Mouse (Mus musculus) CD4-positive, CD25-positive, alpha-beta regulatory T cell, adult 4 months (primary cell): Measurements from ENCODE around the gene Cachd1. TPM values are rescaled to one million over a fixed set of nuclear protein-coding genes. Genes with fewer than 3 reads are reported as not detected.

Source experiments
- ATAC-seq: one replicate; pipeline ENCODE4 v1.8.0; 2017
- polyA plus RNA-seq, 2 experiments: library from polyadenylated mRNA; unstranded; fragments of 100-300 nt; shearing (Covaris generic); gene quantifications; one replicate each; pipeline ENCODE4 v1.2.1; 2017

Gene Cachd1
- polyA plus RNA-seq, 2 experiments from 2014 or later, result not detected

- ATAC-seq, result no peak
Observed at GRCm38 (mm10) chr4:100793147-100793546, 16.7 kb downstream of the Cachd1 start.

- ATAC-seq, result no peak
Observed at GRCm38 (mm10) chr4:100795523-100795922, 19.0 kb downstream of the Cachd1 start.

GRCm38 (mm10) chr4:100800730-100801442, 24.4 kb downstream of the Cachd1 start:
- no peak for ATAC-seq

DNA sequence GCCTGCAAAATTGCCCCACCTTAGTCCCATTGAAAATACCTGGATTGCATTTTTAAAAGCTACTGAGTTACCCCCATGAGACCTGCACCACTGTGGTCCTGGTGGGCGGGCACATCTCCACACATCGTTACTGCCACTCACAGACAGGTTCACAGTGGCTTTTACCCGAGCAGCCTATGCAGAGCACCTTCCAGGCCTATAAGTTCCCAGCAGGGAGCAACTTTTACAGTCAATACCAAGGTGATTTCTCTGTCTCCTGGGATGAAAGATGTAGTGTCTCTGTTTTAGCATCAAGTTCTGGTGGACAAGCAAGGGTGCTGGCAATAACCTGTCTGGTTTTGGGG, 24.9 kb downstream of the Cachd1 start:
- ATAC-seq, result no peak

DNA sequence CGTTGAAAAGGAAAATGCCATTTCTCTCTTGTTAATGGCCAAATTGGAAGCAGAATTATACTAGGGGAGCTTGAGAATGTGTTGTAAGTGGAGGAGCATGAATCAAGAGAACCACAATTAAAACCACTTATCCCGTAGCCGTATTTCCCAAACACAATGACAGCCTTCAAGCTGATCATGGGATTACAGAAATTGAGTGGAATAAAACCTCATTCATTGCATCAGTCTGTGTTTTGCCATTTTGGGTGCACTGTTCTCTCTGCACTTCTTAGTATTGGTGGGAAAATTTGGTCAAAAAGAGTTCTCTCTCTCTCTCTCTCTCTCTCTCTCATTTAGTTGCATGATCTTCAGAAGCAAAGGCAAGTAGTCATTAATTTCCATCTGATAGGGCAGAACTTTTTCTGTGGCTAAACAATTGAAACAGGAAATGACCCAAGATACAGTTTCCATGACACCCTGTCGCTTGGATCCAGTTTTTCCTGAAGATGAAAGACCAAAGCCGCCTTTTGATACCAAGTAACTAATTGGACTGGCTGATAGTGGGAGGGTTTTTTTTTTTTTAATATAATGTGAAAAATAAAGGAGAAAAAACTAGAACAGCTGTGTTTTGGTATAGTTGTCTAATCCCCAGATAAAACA, 34.7 kb downstream of the Cachd1 start:
- ATAC-seq, result no peak

DNA sequence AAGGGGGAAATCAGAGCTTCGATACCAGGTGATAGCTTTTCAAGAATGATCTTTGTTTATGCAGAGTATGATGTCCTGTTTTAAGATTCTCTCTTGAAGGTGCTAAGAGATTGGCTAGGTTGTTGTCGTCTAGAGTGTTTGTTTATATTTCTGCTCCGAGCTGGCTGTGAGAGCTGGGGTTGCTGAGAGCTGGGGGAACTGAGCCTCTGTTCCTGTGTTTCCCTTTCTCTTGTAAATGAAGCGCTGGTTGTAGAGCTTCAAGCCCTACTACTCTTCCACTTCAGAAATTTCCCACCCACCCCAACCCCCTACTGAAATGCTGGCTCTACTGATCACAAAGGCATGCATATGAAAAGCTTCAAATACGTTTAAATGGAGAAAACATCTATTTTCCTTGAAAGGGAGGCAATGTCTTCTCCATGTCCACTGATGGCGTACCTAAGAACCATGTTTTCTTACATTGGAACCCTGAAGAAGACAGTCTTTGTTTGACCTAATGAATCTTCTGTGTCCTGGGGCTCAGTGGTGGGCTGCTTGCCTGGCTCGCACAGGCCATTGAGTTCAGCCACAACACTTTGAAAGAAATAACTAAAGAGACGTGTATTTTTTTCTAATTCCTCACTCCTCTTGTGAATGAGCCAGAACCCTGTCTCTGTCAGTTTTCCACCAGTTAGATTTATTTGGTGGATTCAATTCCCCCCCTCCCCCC, 35.5 kb downstream of the Cachd1 start:
- no peak for ATAC-seq

- no peak for ATAC-seq
Observed at GRCm38 (mm10) chr4:100813767-100814461, 37.4 kb downstream of the Cachd1 start.

- no peak for ATAC-seq
Observed at GRCm38 (mm10) chr4:100819238-100819637, 42.8 kb downstream of the Cachd1 start.

DNA sequence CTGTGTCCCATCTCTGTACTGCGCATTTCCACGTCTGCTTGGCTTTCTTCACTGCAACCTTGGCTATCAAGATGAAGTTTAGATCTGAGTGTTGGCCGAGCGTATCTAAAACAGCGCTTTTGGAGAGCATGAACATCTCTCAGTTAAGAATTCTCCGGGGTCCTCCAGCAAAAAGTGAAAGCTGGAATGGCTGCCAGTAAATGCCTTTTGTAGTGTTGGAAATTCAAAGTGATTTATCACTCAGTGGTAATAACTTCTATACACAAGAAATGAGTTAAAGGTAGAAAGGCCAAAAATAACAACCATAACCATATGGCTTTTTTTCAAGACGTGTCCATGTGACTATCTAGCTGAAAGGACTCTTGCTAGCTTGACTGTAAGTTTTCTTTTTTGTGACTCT, 46.1 kb downstream of the Cachd1 start:
- no peak for ATAC-seq

DNA sequence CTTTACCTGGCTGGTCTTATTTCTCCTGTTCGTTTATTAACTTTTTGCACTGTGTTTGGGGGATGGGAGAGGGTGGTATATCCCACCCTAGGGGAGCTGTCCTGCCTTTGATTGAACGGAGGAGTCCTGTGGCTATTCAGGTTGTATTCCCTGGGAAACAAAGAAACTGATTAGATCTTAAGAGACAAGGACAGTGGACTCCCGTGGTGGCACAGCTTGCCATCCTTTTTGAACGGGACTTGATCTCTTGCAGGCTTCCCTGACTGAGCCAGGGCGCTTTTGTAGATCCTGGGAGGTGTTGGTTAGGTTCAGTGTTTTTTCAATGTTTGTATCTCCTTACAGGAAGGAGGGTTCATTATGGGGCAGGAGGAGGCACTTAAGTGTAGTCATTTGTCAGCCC, 50.9 kb downstream of the Cachd1 start:
- ATAC-seq, result no peak

DNA sequence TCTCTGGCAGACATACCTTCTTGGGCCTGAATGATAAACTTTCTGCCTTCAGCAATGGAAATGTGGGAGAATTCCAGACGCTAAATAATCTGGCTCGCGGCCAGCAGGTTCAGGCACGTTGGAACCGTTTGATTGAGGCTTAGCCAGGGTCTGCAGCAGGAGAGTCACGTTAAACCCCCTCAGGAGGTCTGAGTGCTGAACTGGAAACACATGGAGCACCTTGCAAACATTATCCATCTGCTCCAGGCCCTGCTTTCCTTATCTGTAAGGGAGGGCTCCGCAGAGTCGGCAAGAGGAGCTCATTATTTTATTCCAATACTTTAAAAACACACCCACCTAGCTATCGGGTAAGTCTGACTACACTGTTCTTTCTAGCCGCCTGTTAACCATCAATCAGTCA, 52.3 kb downstream of the Cachd1 start:
- no peak for ATAC-seq

GRCm38 (mm10) chr4:100837205-100837604, 60.7 kb downstream of the Cachd1 start:
- ATAC-seq, result no peak

GRCm38 (mm10) chr4:100842629-100843028, 66.2 kb downstream of the Cachd1 start:
- ATAC-seq, result no peak

GRCm38 (mm10) chr4:100843119-100843518, 66.6 kb downstream of the Cachd1 start:
- no peak for ATAC-seq

DNA sequence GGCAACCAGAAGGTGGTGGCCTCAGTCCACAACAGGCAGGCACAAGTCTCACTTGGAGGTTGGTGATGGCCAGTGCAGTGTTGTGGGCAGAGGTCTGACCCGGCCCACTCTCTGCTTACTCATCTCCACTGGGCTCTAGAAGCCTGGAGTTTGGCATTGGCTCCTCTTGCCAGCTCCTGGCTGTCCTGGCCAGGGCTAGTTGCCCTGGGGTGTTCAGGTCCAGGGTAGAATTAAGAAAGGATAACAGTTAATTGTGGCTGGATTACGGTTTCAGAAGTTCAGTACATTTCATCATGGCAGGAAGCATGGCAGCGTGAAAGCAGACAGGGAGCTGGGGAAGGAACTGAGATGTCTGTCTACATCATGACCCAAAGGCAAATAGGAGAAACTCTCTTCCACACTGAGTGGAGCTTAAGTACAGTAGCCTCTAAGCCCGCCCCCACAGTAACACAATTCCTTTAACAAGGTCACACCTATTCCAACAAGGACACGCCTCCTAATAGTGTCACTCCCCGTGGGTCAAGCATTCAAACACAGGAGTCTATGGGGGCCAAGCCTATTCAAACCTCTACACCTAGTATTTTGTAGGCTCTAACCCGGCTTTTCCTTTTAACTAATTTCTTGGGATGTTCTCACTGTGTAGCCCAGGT, 74.5 kb downstream of the Cachd1 start:
- no peak for ATAC-seq

DNA sequence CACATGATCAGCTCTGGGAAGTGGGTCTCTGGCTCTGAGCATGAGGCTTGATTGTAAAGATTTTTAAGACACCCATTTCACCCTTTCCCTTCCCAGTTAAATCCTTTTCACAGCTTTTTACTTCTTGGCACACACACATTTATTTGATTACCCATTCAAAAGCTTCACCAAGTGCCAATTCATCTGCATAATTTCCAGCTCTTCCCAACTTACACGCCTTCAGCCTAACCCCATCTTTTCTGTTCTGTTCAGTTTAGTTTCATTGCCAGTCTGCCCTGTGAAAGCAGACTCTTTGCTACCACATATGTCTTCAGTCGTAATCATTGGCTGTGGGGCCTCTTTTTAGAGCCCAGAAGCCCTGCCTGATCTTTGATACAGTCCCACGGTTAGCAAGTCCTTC, 76.0 kb downstream of the Cachd1 start:
- ATAC-seq, result no peak

GRCm38 (mm10) chr4:100853426-100853825, 77.0 kb downstream of the Cachd1 start:
- ATAC-seq, result no peak

DNA sequence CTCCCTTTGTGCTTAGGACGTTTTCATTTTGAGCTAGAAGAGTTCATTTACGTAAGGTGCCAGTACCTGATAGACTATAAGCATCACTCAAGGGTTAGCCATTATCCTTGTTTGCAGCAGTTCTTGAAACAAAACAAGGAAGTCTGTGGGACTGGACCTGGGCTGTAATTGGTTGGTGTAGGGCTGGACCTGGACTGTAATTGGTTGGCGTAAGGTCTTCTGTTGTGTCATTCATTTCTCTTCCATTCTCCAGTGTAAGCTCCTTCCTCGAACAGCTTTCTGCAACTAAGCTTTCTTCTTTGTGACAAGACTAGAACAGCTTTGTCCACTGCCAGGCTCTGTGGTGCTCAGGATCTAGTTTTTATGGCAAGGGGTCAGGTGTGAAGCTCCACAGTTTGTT, 78.9 kb downstream of the Cachd1 start:
- no peak for ATAC-seq

- no peak for ATAC-seq
Observed at GRCm38 (mm10) chr4:100857411-100857869, 81.0 kb downstream of the Cachd1 start.

- ATAC-seq, result no peak
Observed at GRCm38 (mm10) chr4:100863861-100864428, 87.5 kb downstream of the Cachd1 start.

- ATAC-seq, result no peak
Observed at GRCm38 (mm10) chr4:100865423-100865822, 88.9 kb downstream of the Cachd1 start.

GRCm38 (mm10) chr4:100865962-100866703, 89.7 kb downstream of the Cachd1 start:
- no peak for ATAC-seq
